In genomic region chr1:63182212-63182611, GRCm38 (mm10) we compare ENCODE assay signal across 9 mouse cellular contexts. TPM values are rescaled to one million over a fixed set of nuclear protein-coding genes. Genes with fewer than 3 reads are reported as not detected.
DNase-seq lines count a peak whose midpoint lies in the region; ATAC-seq lines count a peak whose summit lies in the region.
"Had no signal": no experiment of that assay in that cellular context is flagged by ENCODE, and none has a peak within 500 bp of the region (broad histone marks: within the 10 kb centered on the region; RNA-seq: fewer than 3 reads in every experiment).

No protein-coding gene starts in this region.

- 81% methylated on average over 5 of the region's 5 CpGs for WGBS in heart, embryonic 10.5 days

- H3K36me3 ChIP-seq in heart, embryonic 10.5 days: peaks cover 25% of the 10 kb centered on the region

- no peak for ATAC-seq in megakaryocyte, adult 5-6 weeks (ENCODE audit: poor library complexity, severe bottlenecking)

- DNase-seq in heart, adult 18-20 months: peak; percentile 83 to 84
- DNase-seq in heart, embryonic 10.5 days (ENCODE audit: low spot score): no peak
- DNase-seq in right cerebral cortex, postnatal 10 days (ENCODE audit: low spot score in 2 of 2): peak; percentile 68 to 74
- no peak for DNase-seq in right cerebral cortex, postnatal 36 days (ENCODE audit: low spot score in 2 of 2)
- DNase-seq in gastrocnemius, adult 8-10 months (ENCODE audit: low spot score in 2 of 2): peak; percentile 75 to 86
- DNase-seq in layer of hippocampus, postnatal 36 days: peak; percentile 44 to 45
- DNase-seq in thymus, postnatal 14 days: no peak

- no peak overlapping the region for H3K27ac ChIP-seq in heart, embryonic 10.5 days

- no peak overlapping the region for H3K4me3 ChIP-seq in heart, embryonic 10.5 days

- H3K4me1 ChIP-seq in heart, embryonic 10.5 days: peaks cover 8% of the 10 kb centered on the region; the same call in 1 of the 2 replicates

- H3K27me3 ChIP-seq in heart, embryonic 10.5 days (ENCODE audit: insufficient read depth, poor library complexity, severe bottlenecking): no peaks in the 10 kb centered on the region

- H3K9me3 ChIP-seq in heart, embryonic 10.5 days: no peaks in the 10 kb centered on the region

RNA-seq across cellular contexts. Expression of gene Ndufs1, which starts 5.6 kb away (rescaled TPM):
- total RNA-seq in heart, adult 18-20 months (2021): 100 to 1,000 TPM; 828 to 862 TPM
- polyA plus RNA-seq in heart, embryonic 10.5 days (2016; fragmentation: Nextera tagmentation; extraction: Ambion mirVana): 223 and 344 TPM in 2 replicates
- 100 to 1,000 TPM; 316 to 359 (median 349) TPM for total RNA-seq in gastrocnemius, adult 8-10 months (2022)
- total RNA-seq in layer of hippocampus, postnatal 36 days (2021): 100 to 1,000 TPM; 159 to 165 TPM
- total RNA-seq in megakaryocyte, adult 5-6 weeks (2015): 91.8 and 101 TPM in 2 replicates
- 87.4 and 108 TPM in 2 replicates for total RNA-seq in megakaryocyte, adult 5-6 weeks (2017)

RNA-seq across cellular contexts. Expression of gene Eef1b2, which starts 5.6 kb away (rescaled TPM):
- total RNA-seq in heart, adult 18-20 months (2021): 100 to 1,000 TPM; 473 to 499 TPM
- polyA plus RNA-seq in heart, embryonic 10.5 days (2016; fragmentation: Nextera tagmentation; extraction: Ambion mirVana): 410 and 531 TPM in 2 replicates
- 100 to 1,000 TPM; 321 to 472 (median 367) TPM for total RNA-seq in gastrocnemius, adult 8-10 months (2022)
- 100 to 1,000 TPM; 345 to 386 TPM for total RNA-seq in layer of hippocampus, postnatal 36 days (2021)
- 882 and 903 TPM in 2 replicates for total RNA-seq in megakaryocyte, adult 5-6 weeks (2015)
- 1,598 and 1,756 TPM in 2 replicates for total RNA-seq in megakaryocyte, adult 5-6 weeks (2017)

RNA-seq across cellular contexts. Expression of gene Gpr1, which starts 32.1 kb away (rescaled TPM):
- total RNA-seq in heart, adult 18-20 months (2021): under 1 TPM; 0.17 to 0.51 TPM
- polyA plus RNA-seq in heart, embryonic 10.5 days (2016; fragmentation: Nextera tagmentation; extraction: Ambion mirVana): 0.15 and 0.34 TPM in 2 replicates
- total RNA-seq in gastrocnemius, adult 8-10 months (2022): under 1 TPM; 0.15 to 0.52 (median 0.44) TPM
- total RNA-seq in layer of hippocampus, postnatal 36 days (2021): under 1 TPM; 0.62 to 0.63 TPM
- total RNA-seq in megakaryocyte, adult 5-6 weeks (2015): not detected in 2 replicates
- not detected in 2 replicates for total RNA-seq in megakaryocyte, adult 5-6 weeks (2017)
- total RNA-seq: common myeloid progenitor, adult 5-6 weeks had no signal

Comparison
In these comparisons a context has a peak if more than half of its experiments do, and no peak if none do; other contexts are left out.
1. DNase-seq: peak in heart, adult 18-20 months (2 of 2), right cerebral cortex, postnatal 10 days (2 of 2), gastrocnemius, adult 8-10 months (2 of 2) and layer of hippocampus, postnatal 36 days (2 of 2); none in heart, embryonic 10.5 days (single experiment), right cerebral cortex, postnatal 36 days (0 of 2) and thymus, postnatal 14 days (single experiment).